Mouse (Mus musculus) liver, embryonic 15.5 days (tissue): ENCODE results near the gene Fate1. TPM values are rescaled to one million over a fixed set of nuclear protein-coding genes. Genes with fewer than 3 reads are reported as not detected.

Experiments
- ATAC-seq: fragments of 200-750 bp; cut with Nextera tagmentation; 2 replicates; pipeline ENCODE4 v1.8.0; 2017; ENCODE audit warnings: moderate number of reproducible peaks, mild to moderate bottlenecking, moderate library complexity; ENCODE audit not compliant: insufficient read depth
- H3K27ac ChIP-seq: fragments of 300-500 bp; sonication (generic); replicated peaks from 2 replicates; pipeline ENCODE4 v1.5.1; 2015; ENCODE audit warnings: mild to moderate bottlenecking, inconsistent platforms
- H3K27me3 ChIP-seq: fragments of 300-500 bp; sonication (generic); 2 replicates; pipeline ENCODE4 v1.6.1; 2015; ENCODE audit warnings: mild to moderate bottlenecking, inconsistent platforms
- H3K36me3 ChIP-seq: fragments of 300-500 bp; sonication (generic); replicated peaks from 2 replicates; pipeline ENCODE4 v1.6.1; 2015; ENCODE audit warnings: moderate library complexity, mild to moderate bottlenecking, inconsistent platforms
- H3K4me1 ChIP-seq: fragments of 300-500 bp; sonication (generic); replicated peaks from 2 replicates; pipeline ENCODE4 v1.6.1; 2015; ENCODE audit warnings: inconsistent platforms
- H3K4me2 ChIP-seq: fragments of 300-500 bp; sonication (generic); 2 replicates; pipeline ENCODE4 v1.6.1; 2015; ENCODE audit warnings: moderate library complexity, mild to moderate bottlenecking, inconsistent platforms
- H3K4me3 ChIP-seq: fragments of 300-500 bp; sonication (generic); replicated peaks from 2 replicates; pipeline ENCODE4 v1.5.1; 2015; ENCODE audit warnings: mild to moderate bottlenecking, inconsistent platforms
- H3K9ac ChIP-seq: fragments of 300-500 bp; sonication (generic); 2 replicates; pipeline ENCODE4 v1.6.1; 2015; ENCODE audit warnings: moderate library complexity, mild to moderate bottlenecking, inconsistent platforms
- H3K9me3 ChIP-seq: fragments of 300-500 bp; sonication (generic); replicated peaks from 2 replicates; pipeline ENCODE4 v1.6.1; 2016; ENCODE audit warnings: inconsistent platforms
- WGBS: fragments of 180-500 bp; shearing (Covaris S2); methylation state at CpG from one replicate; pipeline ENCODE4 v1.1.7; 2015; ENCODE audit warnings: mixed read lengths; ENCODE audit not compliant: insufficient replicate concordance; 5-methylcytosine and 5-hydroxymethylcytosine counted together
- polyA plus RNA-seq: library from polyadenylated mRNA; unstranded; fragments of >200 nt; fragmentation: Nextera tagmentation; extraction: Ambion mirVana; gene quantifications from 2 replicates; pipeline ENCODE4 v1.2.1, GENCODE M21; 2015

Gene Fate1
- polyA plus RNA-seq, 1 experiment from 2014 or later = not detected

DNA sequence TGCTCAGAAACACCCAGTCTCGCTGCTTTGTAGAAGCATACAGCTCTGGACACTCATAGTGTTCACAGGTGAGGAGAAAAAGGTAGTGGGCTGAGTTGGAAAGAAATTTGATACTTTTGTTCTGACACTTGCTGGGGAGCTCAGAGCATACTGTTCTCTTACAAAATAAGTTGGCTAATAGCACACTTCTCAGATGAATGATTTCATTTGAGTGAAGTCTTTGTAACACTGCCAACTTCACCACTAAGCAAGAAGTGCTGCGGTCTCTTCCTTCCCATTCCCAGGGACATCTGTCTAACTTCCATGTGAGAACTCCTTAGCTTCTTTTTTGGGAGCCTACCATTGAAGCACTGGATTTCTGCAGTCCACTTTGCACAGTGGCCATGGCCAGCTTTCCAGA, 10.4 kb downstream of the Fate1 start:
- Histone ChIP-seq H3K9me3 (no peaks in the 10 kb centered on the region), H3K27me3 (no peaks in the 10 kb centered on the region), H3K4me2 (no peak overlapping the region), H3K4me3 (no peak overlapping the region), H3K4me1 (no peaks in the 10 kb centered on the region), H3K9ac (no peak overlapping the region), H3K27ac (no peak overlapping the region), H3K36me3 (no peaks in the 10 kb centered on the region)
- WGBS = 55% methylated on average over 2 of the region's 2 CpGs
- no peak for ATAC-seq

DNA sequence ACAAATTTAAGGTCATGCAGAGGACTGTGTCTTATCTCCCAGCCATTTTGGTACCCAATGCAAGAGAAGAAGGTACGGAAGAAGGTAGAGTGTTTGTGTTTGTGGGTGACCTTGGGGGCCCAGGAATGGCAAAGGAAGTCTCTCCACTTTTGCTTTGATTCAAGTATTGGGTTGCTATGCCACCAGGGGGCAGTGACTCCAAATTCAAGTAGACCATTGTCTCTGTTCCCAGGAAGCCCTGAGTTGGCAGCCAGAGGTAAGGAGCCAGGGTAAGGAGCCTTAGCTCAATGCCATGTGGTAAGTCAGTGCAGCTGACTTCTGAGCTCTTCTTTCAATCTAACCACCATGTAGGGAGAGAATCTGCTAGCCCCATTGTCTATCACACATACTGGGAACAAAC, 11.0 kb downstream of the Fate1 start:
- Histone ChIP-seq H3K4me2 (no peak overlapping the region), H3K4me1 (no peaks in the 10 kb centered on the region), H3K9me3 (no peaks in the 10 kb centered on the region), H3K4me3 (no peak overlapping the region), H3K27me3 (no peaks in the 10 kb centered on the region), H3K36me3 (no peaks in the 10 kb centered on the region), H3K27ac (no peak overlapping the region), H3K9ac (no peak overlapping the region)
- WGBS = 72% methylated on average over 1 of the region's 1 CpGs
- ATAC-seq = no peak

DNA sequence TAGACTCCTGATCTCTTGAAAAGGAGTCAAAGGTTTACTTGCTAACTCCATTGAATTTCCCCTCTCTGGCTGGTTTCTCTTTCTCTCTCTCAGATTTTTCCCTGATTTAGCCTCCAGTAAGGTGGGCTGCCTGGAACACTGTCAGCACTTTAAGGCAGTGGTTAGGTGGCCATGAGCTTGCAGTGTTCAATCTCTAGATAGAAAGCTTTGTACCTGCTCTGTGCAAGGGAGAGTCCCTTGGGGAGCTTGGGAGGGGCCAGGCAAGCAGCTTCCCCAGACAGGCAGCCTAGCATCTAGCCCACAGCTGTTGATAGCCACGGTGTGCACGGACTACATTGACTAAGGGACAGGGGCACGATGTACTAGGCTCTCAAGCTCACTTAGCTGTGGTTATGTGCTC, 18.8 kb downstream of the Fate1 start, which contains the start of gene Cnga2:
Gene Cnga2 (plus strand): TSS at position 301 of the 400 bp plus-strand sequence.
- no peaks in the 10 kb centered on the region for H3K9me3 ChIP-seq
- H3K27me3 ChIP-seq = peaks cover 3% of the 10 kb centered on the region; the same call in 1 of the 2 replicates
- ATAC-seq = no peak
- H3K27ac ChIP-seq = no peak within 1 kb of the TSS
- no peaks in the 10 kb centered on the region for H3K36me3 ChIP-seq
- no peak within 1 kb of the TSS for H3K4me2 ChIP-seq
- no peaks in the 10 kb centered on the region for H3K4me1 ChIP-seq
- no peak within 1 kb of the TSS for H3K4me3 ChIP-seq
- no peak within 1 kb of the TSS for H3K9ac ChIP-seq
- 55% methylated on average over 3 of the region's 3 CpGs for WGBS

DNA sequence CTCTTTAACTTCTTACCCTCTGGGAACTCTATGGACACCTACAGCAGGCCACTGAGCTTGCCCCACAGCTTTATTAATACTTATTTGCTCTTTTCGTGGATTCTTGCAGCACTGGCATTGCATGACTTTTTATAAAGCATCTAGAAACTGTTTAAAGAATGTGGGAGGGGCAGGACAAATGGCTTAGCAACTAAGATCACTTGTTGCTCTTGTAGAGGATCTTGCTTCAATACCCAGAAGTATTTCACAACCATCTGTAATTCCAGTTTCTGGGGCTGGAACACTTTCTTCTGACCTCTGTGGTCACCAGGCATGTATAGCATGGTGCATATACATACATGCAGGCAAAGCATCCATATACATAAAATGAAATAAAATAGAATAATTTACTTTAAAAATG, 23.2 kb downstream of the Fate1 start:
- no peak for ATAC-seq
- H3K4me3 ChIP-seq = no peak overlapping the region
- 40% methylated on average over 1 of the region's 1 CpGs for WGBS
- H3K36me3 ChIP-seq = no peaks in the 10 kb centered on the region
- H3K4me2 ChIP-seq = no peak overlapping the region
- no peaks in the 10 kb centered on the region for H3K9me3 ChIP-seq
- no peaks in the 10 kb centered on the region for H3K4me1 ChIP-seq
- no peak overlapping the region for H3K9ac ChIP-seq
- H3K27me3 ChIP-seq = no peaks in the 10 kb centered on the region
- no peak overlapping the region for H3K27ac ChIP-seq

DNA sequence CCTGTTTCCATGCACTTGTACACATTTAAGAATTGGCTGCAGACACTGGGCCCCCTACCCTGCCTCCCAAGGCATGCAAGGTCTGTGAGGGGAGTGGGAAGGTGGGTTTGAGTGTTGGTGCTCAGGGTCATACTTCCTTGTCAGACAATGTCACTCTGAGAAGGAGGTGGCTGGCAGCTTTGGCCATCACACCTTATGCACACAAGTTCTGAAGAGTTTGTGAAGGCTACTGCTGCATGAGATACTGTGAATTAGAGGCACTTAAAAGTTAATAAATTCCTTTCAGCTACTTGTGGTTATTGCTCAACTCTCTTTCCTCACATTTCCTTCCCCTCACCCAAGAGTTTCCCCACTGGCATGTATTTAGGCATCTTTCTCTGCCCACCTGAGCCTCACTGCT, 37.1 kb downstream of the Fate1 start:
- no peaks in the 10 kb centered on the region for H3K4me1 ChIP-seq
- no peak overlapping the region for H3K27ac ChIP-seq
- no peak overlapping the region for H3K4me2 ChIP-seq
- no peak for ATAC-seq
- no peaks in the 10 kb centered on the region for H3K9me3 ChIP-seq
- H3K9ac ChIP-seq = no peak overlapping the region
- H3K27me3 ChIP-seq = no peaks in the 10 kb centered on the region
- no peak overlapping the region for H3K4me3 ChIP-seq
- H3K36me3 ChIP-seq = no peaks in the 10 kb centered on the region

DNA sequence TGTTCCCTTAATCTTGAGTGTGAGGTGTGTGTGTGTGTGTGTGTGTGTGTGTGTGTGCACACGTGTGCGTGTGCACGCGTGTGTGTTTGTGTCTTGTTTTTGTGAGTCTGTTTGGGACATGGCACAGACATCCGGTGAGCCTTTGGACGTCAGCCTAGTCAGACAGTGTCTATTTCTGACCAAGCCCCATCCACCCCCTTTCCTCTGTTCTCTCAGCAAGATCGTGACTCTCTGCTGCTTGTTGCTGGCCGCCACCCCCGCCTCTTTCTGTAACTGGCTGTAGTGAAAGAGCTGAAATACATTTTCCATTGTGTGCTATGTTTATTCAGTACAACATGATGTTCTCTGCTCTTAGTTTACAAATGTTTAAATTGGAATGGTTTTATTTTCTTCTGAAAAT, 39.5 kb downstream of the Fate1 start:
- Histone ChIP-seq H3K4me1 (no peaks in the 10 kb centered on the region), H3K27me3 (no peaks in the 10 kb centered on the region), H3K4me2 (no peak overlapping the region), H3K27ac (no peak overlapping the region), H3K4me3 (no peak overlapping the region), H3K36me3 (no peaks in the 10 kb centered on the region), H3K9me3 (no peaks in the 10 kb centered on the region), H3K9ac (no peak overlapping the region)
- 60% methylated on average over 9 of the region's 9 CpGs for WGBS
- ATAC-seq = no peak

DNA sequence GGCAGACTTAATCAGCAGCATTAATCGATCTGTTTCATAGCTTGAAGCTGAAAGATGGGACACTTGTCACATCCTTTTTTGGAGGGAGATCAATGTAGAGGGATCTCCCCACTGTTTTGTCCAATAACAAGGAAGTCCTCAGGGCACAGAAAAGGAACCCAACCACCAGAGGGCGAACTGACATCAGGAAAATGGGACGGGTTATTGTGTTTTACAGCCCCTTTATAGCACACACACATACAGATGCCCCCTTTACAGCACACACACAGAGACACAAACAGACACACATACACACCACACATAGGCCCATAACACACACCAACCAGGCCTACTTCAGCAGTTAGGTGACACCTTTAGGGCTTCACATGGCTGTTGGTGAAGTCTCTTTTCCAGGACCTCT, 40.0 kb downstream of the Fate1 start:
- H3K4me3 ChIP-seq = no peak overlapping the region
- H3K4me1 ChIP-seq = no peaks in the 10 kb centered on the region
- no peak overlapping the region for H3K27ac ChIP-seq
- 15% methylated on average over 3 of the region's 3 CpGs for whole genome bisulfite sequencing
- no peak for ATAC-seq
- no peak overlapping the region for H3K9ac ChIP-seq
- H3K27me3 ChIP-seq = no peaks in the 10 kb centered on the region
- H3K9me3 ChIP-seq = no peaks in the 10 kb centered on the region
- H3K4me2 ChIP-seq = no peak overlapping the region
- no peaks in the 10 kb centered on the region for H3K36me3 ChIP-seq

DNA sequence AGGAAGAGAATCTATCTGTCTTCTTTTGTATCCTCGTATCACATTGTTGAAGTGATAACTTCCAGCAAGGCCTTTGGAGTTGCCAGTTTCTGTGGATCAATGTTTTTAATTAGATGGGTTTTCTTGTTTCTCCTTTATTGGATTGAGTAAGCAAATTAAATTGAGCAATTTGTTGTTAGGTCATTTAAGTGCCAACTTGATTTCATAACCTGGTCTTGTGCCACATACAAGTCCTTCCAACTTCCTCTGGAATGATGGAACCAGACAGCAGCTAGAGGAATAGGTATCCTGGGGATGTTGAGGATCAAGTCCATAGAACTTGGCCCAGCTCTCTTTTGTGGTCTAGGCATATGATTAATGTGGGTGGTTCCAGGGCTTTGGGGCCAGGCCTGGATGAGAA, 49.5 kb downstream of the Fate1 start:
- H3K27me3 ChIP-seq = no peaks in the 10 kb centered on the region
- no peak overlapping the region for H3K4me2 ChIP-seq
- no peaks in the 10 kb centered on the region for H3K4me1 ChIP-seq
- H3K4me3 ChIP-seq = no peak overlapping the region
- no peaks in the 10 kb centered on the region for H3K9me3 ChIP-seq
- WGBS = 55% methylated on average over 1 of the region's 1 CpGs
- ATAC-seq = no peak
- no peak overlapping the region for H3K27ac ChIP-seq
- H3K9ac ChIP-seq = no peak overlapping the region
- no peaks in the 10 kb centered on the region for H3K36me3 ChIP-seq

DNA sequence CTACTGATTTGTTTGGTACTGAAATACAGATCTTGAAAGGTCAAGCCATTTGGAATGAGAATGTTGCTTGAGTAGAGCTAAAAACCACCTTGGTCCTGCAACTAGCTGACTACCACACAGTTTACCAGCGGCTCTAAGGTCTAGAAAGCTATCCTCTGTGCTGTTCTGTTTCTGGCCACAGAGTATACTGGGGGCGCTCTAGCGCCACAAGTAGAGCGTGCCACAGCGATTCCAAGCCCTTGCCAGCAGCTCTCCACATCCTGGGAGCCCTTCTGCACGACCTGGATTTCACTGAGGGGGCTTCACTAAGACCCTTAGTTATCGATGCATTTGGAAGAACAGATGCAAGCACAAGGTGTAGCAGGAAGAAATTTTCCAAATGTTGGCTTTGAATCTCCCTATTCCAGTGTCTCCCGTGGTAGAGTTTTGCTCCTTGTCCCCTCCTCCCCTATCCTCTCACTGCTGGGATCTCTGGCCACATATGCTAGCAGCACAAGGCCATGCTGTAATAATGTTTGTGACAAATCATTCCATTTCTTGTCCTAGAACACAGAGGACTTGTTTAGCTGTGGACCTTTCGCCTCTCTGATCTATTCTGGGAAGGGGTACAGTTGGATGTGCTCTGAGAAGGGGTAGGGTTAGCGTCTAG, 50.1 kb downstream of the Fate1 start:
- Histone ChIP-seq H3K36me3 (no peaks in the 10 kb centered on the region), H3K27me3 (no peaks in the 10 kb centered on the region), H3K9ac (no peak overlapping the region), H3K4me2 (no peak overlapping the region), H3K4me1 (no peaks in the 10 kb centered on the region), H3K4me3 (no peak overlapping the region), H3K9me3 (no peaks in the 10 kb centered on the region), H3K27ac (no peak overlapping the region)
- 31% methylated on average over 10 of the region's 10 CpGs for WGBS
- ATAC-seq = no peak

DNA sequence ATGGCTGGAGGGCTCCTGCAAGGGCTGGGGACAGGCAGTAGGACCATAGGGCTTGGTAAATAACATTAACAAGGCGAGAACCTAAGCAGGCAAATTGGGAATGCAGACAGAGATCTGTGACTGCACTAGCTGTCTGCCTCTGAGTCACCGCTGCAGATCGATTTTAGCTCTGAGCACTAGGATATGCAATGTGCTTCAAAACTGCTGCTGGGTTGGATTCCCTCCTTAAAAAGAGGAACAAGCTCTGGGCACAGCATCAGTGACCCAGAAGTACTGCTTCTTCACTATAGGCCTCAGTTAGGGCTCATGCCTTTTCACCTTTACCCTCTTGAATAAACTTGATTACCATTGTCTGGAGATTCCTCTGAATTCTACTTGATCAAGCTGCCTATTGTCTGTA, 50.8 kb downstream of the Fate1 start:
- Histone ChIP-seq H3K36me3 (no peaks in the 10 kb centered on the region), H3K9me3 (no peaks in the 10 kb centered on the region), H3K4me1 (no peaks in the 10 kb centered on the region), H3K4me2 (no peak overlapping the region), H3K27me3 (no peaks in the 10 kb centered on the region), H3K9ac (no peak overlapping the region), H3K27ac (no peak overlapping the region), H3K4me3 (no peak overlapping the region)
- no peak for ATAC-seq
- 49% methylated on average over 3 of the region's 3 CpGs for WGBS
